Mouse (Mus musculus) E14TG2a.4 (cell line): Measurements from ENCODE around the gene Atraid.

Experiments
- CTCF ChIP-seq: conservative IDR thresholded peaks from 2 replicates; pipeline ENCODE4 v1.5.1; 2014; ENCODE audit warnings: low read length
- POU5F1 ChIP-seq: IDR thresholded peaks from 2 replicates; pipeline ENCODE4 v1.6.1; 2014; ENCODE audit warnings: low read length, borderline replicate concordance

DNA sequence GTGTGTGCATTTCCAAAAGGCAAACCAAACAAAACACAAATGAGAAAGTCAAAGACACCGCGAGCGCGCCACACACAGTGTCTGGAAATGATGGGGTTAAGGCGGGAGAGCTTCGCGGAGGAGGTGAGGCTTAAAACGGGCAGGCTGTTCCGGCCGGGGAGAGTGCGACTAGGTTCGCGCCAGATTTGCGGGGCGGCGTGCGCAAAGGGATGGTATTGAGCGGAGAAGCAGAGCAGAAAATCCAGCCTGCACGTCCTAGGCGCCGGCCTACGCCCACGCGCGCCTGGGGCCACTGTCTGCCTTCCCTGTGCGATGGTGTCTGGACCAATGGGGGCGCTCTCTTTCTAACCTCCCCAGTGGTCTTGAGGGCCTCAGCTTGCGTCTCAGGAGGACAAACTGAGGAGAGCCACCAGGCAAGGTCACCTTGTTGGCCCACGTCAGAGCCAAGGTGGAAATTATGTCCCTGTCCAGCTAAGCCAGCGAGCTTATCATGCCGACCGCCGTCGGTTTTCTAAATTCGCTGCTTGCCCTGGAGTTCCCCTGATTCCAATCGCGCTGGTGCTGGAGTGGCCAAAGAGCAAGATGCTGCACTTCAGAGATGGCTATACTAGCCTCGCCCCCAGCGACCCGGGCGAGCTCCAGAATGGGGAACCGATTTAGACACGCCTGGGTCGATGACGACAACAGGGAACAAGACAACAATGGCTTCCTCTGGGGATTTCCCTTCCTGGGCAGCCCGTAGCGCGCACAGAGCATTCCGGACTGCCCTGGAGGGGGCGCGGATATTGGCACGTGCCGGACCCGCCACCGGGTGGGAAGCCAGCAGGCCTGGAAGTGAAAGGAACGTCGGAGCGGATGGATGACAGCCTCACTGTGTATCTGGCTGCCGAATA is 46.9 kb downstream of the Atraid start:
- TF ChIP-seq CTCF (no peak), POU5F1 (no peak)
